Mouse (Mus musculus): ENCODE measurements around the gene Apod. TPM values are rescaled to one million over a fixed set of nuclear protein-coding genes. Genes with fewer than 3 reads are reported as not detected.

Gene Apod
- total RNA-seq, 4 experiments from 2014 or later, result 12.2 to 60.0 (median 32.3) TPM

GRCm38 (mm10) chr16:31286801-31287488, 27.7 kb downstream of the Apod start:
- no peak for DNase-seq (ENCODE audit: low spot score in 2 of 2)

- peak in 1 of 2 experiments; percentile 27 for DNase-seq (ENCODE audit: low spot score in 2 of 2)
Observed at GRCm38 (mm10) chr16:31281981-31282380, 32.6 kb downstream of the Apod start.

- no peak for DNase-seq (ENCODE audit: low spot score in 2 of 2)
Observed at GRCm38 (mm10) chr16:31280176-31280575, 34.4 kb downstream of the Apod start.

GRCm38 (mm10) chr16:31278581-31278980, 36.0 kb downstream of the Apod start:
- DNase-seq (ENCODE audit: low spot score in 2 of 2), result no peak

- DNase-seq (ENCODE audit: low spot score in 2 of 2), result no peak
Observed at GRCm38 (mm10) chr16:31278081-31278480, 36.5 kb downstream of the Apod start.

GRCm38 (mm10) chr16:31276962-31277361, 37.6 kb downstream of the Apod start:
- DNase-seq (ENCODE audit: low spot score in 2 of 2), result peak in 1 of 2 experiments; percentile 22

- peak; percentile 62 to 71 for DNase-seq (ENCODE audit: low spot score in 2 of 2)
Observed at GRCm38 (mm10) chr16:31276539-31276938, 38.1 kb downstream of the Apod start.

GRCm38 (mm10) chr16:31274674-31275460, 39.7 kb downstream of the Apod start, which contains the start of gene Ppp1r2:
Gene Ppp1r2, minus strand, starts transcription at chr16:31275277.
- peak; percentile 82 to 91 for DNase-seq (ENCODE audit: low spot score in 2 of 2)

GRCm38 (mm10) chr16:31274084-31274483, 40.5 kb downstream of the Apod start:
- DNase-seq (ENCODE audit: low spot score in 2 of 2), result no peak

- DNase-seq (ENCODE audit: low spot score in 2 of 2), result no peak
Observed at GRCm38 (mm10) chr16:31266692-31267091, 47.9 kb downstream of the Apod start.

- DNase-seq (ENCODE audit: low spot score in 2 of 2), result no peak
Observed at GRCm38 (mm10) chr16:31256151-31256550, 58.5 kb downstream of the Apod start.

GRCm38 (mm10) chr16:31255685-31256084, 58.9 kb downstream of the Apod start:
- DNase-seq (ENCODE audit: low spot score in 2 of 2), result no peak

GRCm38 (mm10) chr16:31249401-31249800, 65.2 kb downstream of the Apod start:
- DNase-seq (ENCODE audit: low spot score in 2 of 2), result no peak

- DNase-seq (ENCODE audit: low spot score in 2 of 2), result no peak
Observed at GRCm38 (mm10) chr16:31248717-31249116, 65.9 kb downstream of the Apod start.

- no peak for DNase-seq (ENCODE audit: low spot score in 2 of 2)
Observed at GRCm38 (mm10) chr16:31247442-31247841, 67.2 kb downstream of the Apod start.

Small RNA genes lying within 50 kb of the gene (microRNA-seq; reads per million reads assigned to microRNA genes)
- not detected for gene Gm27415

Other genes with a start within 250 kb of the Apod start
- gene Xxylt1, start 233.4 kb downstream of the Apod start, total RNA-seq (2022), result 1 to 10 TPM; 2.8 to 3.6 (median 3.0) TPM
- gene Acap2, start 113.6 kb downstream of the Apod start, total RNA-seq (2022), result 1 to 10 TPM; 4.7 to 8.3 (median 6.8) TPM
- gene Ppp1r2, start 39.5 kb downstream of the Apod start, total RNA-seq (2022), result 10 to 100 TPM; 71.4 to 96.4 (median 80.9) TPM
- gene Bdh1, start 107.5 kb upstream of the Apod start, total RNA-seq (2022), result 10 to 100 TPM; 59.5 to 93.6 (median 76.7) TPM

All from gastrocnemius, adult 8-10 months (tissue).